Mouse (Mus musculus): ENCODE data around the gene Mien1.

Mien1 gene

DNA sequence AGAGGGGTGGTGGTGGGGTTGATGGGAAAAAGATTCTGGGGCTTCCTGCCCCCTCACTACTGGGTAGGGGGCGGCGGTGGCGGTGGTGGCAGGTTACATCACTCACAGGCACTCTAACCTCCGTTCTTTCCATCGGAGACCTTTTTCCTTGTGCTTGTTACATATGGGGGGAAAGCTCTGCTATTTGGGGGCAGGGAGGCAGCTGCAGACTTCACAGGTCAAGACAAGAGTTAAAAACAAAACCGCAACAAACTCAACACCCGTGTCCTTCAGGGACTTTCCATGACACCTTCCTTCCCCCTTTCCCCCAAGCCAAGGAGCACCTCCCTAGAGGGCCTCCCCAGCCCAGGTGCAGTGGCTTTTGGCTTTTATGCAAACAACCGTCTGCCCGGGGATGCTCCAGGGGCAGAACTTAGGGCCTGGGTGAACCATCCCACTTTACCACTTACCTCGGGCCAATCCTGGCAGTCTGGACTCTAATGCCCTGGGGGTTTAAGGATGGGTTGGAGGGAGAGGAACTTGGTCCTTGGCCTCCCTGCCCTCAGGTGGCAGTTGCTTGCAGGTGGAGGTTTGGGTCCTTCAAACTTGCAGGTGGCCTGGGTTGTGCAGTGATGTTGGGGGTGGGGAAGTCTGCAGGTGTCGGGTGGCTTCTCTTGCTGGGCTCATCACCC lies 20.4 kb upstream of the Mien1 start:
- peak; percentile 6 for DNase-seq

DNA sequence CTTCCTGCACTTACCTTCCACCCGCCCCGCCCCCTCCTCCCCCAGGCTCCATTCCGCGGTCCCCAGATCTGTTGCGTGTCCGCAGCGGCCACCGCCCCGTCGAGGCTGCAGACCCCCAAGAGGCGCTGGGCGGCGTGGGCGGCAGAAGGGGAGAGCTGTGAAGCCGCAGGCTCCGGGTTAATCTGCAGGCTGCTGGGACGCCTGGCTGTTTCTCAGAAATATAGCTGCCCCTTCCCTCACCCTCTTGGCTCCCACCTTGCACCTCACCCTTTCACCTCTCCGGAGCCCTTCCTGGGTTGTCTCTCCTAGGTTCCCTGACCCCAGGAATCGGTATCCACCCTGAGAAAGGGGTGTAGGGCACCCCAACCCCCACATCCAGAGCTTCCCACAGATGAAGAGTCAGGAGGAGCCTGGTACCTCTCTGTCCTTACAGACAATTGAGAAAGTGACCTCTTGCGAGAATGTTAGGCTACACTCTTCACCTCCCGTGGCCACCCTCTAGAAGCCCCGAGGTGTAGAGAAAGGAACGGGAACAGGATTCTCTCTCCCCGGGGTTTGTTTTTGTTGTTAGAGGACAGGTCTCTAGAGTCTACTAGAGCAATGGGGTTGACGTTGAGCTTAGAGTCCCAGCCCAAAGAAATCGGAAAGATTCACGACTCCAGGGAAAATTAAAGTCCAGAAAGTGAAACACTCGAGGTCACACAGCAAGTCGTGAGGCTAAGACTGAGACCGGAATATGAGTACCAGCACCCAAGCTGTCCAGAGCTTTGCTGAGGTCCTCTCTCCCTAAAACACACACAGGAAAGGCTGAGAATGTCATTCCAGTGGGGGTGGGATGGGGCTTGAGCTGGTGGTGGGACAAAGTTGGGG lies 19.6 kb upstream of the Mien1 start:
- peak; percentile 27 for DNase-seq

- peak; percentile 87 for DNase-seq
These were observed 18.8 kb upstream of the Mien1 start for GRCm38 (mm10) chr11:98457367-98458120.

DNA sequence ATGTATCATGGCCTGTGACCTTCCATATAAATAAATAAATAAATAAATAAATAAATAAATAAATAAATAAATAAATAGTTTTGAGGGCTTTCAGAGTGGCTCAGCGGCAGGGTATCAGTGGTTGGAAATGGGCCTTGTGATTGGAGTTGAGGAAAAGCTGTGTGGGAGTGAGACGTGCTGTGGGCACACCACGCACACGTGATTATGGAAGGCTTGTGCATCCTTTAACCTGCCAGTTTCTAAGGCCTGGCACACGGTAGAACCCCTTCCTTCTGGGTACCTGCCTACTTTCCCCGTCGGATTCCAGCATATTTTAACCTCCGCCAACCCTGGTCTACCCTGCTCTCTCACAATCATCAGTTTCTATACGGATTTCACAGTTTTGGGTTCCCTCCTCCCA lies 18.2 kb upstream of the Mien1 start:
- no peak for DNase-seq

GRCm38 (mm10) chr11:98456545-98456944 lies 17.8 kb upstream of the Mien1 start:
- peak; percentile 18 for DNase-seq

DNA sequence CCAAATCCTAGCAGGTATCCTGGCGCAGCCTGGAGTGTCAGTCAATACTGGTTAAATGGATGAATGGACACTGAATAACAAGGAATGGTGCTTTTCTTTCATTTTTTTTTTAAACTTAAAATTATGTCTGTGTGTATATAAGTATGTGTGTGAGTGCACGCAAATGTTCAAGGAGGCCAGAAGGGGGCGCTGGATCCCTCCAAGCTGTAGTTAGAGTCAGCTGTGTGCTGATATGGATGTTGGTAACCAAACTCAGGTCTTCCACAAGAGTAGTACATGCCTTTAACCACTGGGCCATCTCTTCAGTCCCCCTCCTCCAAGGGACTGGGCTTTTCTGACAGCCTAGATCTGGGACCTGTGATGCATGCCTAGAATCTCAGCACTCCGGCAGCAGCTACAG lies 16.7 kb upstream of the Mien1 start:
- peak; percentile 17 for DNase-seq

DNA sequence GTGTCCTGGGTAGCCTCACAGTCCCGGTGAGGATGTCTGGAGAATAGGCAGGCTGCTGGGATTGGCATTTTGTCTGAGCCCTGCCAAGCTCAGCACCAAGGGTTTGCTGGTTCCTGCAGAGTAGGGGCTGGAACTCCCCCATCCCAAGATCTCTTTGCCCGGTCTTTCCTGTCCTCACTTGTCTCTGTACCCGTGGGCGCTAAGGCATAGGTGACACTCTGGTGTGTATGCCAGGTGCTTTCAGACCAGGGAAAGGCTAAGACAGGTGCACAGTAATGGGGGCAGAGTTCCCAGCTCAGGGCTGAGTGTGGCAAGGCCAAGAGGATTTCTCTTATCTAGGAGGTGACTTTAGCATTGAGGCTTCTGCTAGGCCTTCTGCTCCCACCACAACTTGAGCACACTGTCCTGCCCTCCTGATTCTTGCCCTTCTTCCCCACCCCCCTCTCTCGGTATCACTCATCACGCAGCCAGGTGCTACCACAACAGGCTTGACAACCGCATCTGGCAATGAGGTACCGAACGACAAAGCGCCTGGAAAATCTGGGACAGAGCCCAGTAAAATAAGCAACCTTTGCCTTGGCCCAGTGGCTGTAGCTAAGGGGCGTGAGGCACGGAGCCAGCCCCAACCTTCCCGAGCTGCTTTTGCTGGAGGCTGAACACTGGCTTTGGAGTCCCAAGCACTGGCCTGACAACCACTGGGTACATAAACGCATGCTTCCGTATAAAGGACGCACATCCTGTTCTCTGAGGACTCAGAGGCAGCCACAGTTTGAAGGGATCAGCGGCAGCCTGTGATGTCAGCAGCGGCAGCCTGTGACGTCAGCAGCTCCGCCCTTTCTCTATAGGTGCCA lies 11.4 kb upstream of the Mien1 start:
- DNase-seq = no peak

- no peak for DNase-seq
These were observed 10.6 kb upstream of the Mien1 start for GRCm38 (mm10) chr11:98449419-98449818.

- no peak for DNase-seq
These were observed 9.5 kb upstream of the Mien1 start for GRCm38 (mm10) chr11:98448191-98448790.

DNA sequence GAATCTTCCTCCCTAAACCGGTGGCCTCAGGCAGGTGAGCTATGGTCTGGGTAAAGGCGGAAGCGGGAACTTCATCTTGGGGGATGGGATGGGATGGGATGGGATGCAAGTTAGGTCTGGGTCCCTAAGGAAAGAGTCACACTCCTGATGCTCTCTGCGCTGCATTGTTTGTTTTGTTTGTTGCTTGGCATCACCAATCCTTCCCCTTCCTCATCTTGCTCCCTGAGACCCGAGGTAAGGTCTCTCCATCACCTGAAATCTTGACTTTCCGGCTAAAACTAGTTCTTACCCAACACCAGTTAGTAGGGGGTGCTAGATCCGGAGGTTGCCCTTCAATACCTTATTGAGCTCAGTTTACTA lies 8.7 kb upstream of the Mien1 start:
- DNase-seq = no peak

GRCm38 (mm10) chr11:98446562-98447474 lies 8.0 kb upstream of the Mien1 start:
- peak; percentile 75 for DNase-seq

GRCm38 (mm10) chr11:98446213-98446561 lies 7.4 kb upstream of the Mien1 start, which contains the start of gene Grb7:
TSS of gene Grb7 (plus strand) at chr11:98446394.
- no peak for DNase-seq

DNA sequence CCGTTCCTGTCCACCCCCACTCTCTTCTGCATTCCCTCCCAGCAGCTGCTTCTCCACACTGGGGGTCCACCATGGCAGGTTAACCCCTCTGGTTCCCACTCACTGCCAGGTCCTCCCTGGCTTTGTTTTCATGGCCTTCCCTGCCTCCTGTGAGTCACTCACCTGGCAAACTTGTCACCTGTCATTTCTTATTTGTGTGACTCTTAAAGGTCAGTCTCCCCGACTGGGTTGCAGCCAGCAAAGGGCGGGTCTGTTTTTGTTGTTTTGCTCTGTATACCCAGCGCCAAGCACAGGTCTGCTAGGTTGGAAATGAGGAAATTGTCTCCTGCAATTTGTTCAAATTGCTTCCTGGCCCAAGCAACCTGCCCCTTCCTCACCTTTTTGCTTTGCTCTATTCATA lies 6.9 kb upstream of the Mien1 start:
- DNase-seq = no peak

GRCm38 (mm10) chr11:98445238-98445637 lies 6.4 kb upstream of the Mien1 start:
- DNase-seq = no peak

DNA sequence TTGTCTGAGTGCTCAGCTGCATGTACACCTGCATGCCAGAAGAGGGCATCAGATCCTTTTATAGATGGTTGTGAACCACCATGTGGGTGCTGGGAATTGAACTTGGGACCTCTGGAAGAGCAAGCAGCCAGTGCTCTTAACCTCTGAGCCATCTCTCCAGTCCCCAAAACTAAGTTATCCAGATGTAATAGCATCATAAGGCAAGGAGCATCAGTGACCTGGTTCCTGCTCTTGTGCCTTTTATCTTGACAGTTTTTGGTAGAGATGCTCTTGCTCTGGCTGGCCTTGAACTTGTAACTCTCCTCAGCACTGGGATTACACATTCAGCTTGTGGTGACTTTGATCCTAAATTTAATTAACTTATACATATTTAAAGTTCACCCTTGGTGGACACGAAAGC lies 4.9 kb upstream of the Mien1 start:
- DNase-seq = no peak

DNA sequence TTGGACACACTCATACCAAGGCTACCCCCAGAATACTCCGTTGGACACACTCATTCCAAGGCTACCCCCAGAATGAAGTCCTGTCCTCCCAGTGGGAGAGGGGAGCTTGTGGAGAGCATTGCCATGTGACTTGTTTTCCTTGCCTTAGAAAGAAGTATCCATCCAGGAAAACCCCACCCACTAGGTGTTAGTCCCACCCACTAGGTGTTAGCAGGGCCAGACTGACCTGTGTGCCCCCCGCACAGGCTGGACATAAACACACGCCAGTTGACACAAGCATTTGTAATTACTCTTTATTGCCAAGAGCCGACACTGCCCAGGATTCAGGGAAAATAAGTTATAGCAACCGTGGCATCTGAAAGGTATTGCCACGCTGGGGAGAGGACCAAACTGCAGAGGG lies 1.4 kb downstream of the Mien1 start:
- DNase-seq = peak; percentile 36

DNA sequence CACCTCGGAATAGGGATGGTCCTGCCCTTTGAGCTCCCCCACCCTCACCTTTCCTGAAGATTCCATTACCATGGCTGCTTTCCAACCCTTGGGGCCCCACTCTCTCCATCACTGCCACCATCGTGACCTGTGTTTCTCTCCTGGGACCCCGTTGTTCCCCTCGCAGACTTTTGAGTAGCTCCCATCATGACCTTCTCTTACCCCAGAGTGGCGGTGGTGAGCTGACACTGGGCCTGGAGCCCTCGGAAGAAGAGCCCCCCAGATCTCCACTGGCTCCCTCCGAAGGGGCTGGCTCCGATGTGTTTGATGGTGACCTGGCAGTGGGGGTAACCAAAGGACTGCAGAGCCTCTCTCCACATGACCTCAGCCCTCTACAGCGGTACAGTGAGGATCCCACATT lies 3.1 kb downstream of the Mien1 start:
- DNase-seq = no peak

DNA sequence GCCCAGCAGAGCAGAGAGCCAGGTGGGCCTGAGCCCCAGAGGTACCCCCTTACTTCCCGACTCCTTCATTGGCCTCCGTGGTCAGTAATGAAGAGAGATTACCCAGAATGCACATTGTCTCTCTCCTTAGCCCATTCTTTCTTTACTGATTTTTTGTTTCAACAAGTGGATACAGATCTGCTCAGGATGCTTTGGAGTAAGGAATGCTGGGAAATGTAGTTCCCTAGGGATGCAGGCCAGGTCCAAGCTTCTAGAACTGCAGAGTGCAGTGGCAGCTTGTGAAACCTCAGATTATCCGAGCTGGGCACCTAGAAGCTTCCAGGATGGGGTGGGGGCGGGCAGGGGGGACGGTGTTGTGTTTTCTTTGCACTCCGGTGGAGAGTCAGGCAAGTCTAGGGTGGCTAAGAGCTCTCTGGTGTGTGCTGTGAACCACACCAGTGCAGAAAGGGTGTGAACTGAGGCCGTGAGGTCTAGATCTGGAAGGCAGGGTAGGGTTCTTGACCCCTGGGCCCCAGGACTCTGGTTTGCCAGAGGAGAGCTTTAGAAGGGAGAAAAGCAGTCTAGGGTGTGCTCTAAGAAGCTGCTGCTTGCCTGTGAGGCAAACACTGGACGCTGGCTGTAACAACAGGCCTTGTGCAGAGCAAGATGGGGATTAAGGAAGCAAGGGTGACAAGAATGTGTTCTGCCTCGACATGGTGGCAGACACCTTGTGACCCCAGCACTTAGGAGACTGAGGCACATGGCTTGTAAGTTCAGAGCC lies 6.9 kb downstream of the Mien1 start:
- DNase-seq = no peak

DNA sequence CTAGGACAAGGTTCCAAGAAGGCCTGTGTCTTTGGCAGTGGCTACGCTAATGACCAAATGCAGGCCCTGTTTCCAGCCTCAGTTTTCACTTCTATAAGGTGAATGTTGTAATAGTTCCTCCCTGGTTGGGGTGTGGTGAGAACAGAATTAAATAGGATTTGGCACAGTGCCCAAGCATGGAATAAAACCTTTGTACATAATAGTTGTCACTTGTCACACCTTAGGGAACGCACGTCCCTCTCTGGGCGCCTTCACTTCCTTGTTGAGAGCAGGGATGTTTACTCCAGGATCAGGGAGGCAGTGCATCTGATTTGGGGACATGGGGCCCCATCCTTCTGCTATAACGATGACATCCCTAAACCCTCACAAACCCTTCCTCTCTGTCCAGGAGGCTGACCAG lies 10.4 kb downstream of the Mien1 start:
- no peak for DNase-seq

- DNase-seq = no peak
These were observed 12.2 kb downstream of the Mien1 start for GRCm38 (mm10) chr11:98426592-98426991.
